Mouse (Mus musculus): ENCODE measurements around the gene Prdx6. TPM values are rescaled to one million over a fixed set of nuclear protein-coding genes. Genes with fewer than 3 reads are reported as not detected.
"Not testable (repeated sequence)": the region's sequence is repeated elsewhere in the genome, so short reads cannot be mapped to it uniquely, and the experiment has no call there.

Prdx6 gene
- polyA plus RNA-seq, 1 experiment from 2014 or later, result 490 TPM

- WGBS, result 84% methylated on average over 11 of the region's 11 CpGs
- Histone ChIP-seq H3K27ac (peak overlapping the region; percentile 26; the same call in 1 of the 2 replicates), H3K4me1 (replicated peaks) (peaks cover 36% of the 10 kb centered on the region), H3K9me3 (no peaks in the 10 kb centered on the region), H3K4me3 (peak overlapping the region; percentile 16; the same call in 1 of the 2 replicates), H3K27me3 (ENCODE audit: insufficient read depth, poor library complexity, severe bottlenecking) (peaks cover 13% of the 10 kb centered on the region), H3K36me3 (peaks cover 44% of the 10 kb centered on the region)
- no peak for DNase-seq (ENCODE audit: low spot score)
These were observed 3.1 kb downstream of the Prdx6 start for GRCm38 (mm10) chr1:161247643-161248580.

DNA sequence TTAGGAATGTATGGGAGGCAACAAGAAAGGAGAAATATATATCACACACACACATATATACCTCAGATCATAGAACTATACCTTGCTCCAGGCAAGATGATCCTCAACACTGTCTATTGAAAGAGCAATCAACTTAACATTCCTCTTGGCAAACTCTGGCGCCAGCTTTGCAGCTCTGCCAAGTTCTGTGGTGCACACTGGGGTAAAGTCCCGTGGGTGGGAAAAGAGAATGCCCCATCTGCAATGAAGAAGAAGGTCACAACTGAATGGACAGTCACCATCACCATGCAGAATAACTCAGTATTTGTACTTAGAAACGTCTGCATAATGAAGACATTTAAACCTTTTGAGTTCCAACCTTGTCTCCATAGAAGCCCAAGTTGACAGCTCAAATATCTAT is 3.8 kb downstream of the Prdx6 start:
- no peaks in the 10 kb centered on the region for H3K9me3 ChIP-seq
- H3K36me3 ChIP-seq, result peaks cover 51% of the 10 kb centered on the region
- 85% methylated on average over 3 of the region's 3 CpGs for WGBS
- peaks cover 36% of the 10 kb centered on the region for H3K4me1 ChIP-seq (replicated peaks)
- DNase-seq (ENCODE audit: low spot score), result no peak
- H3K4me3 ChIP-seq, result no peak overlapping the region
- H3K27me3 ChIP-seq (ENCODE audit: insufficient read depth, poor library complexity, severe bottlenecking), result peaks cover 6% of the 10 kb centered on the region
- H3K27ac ChIP-seq, result no peak overlapping the region

- Histone ChIP-seq H3K4me3 (no peak overlapping the region), H3K4me1 (replicated peaks) (no peaks in the 10 kb centered on the region), H3K27me3 (ENCODE audit: insufficient read depth, poor library complexity, severe bottlenecking) (no peaks in the 10 kb centered on the region), H3K27ac (no peak overlapping the region), H3K36me3 (peaks cover 82% of the 10 kb centered on the region), H3K9me3 (no peaks in the 10 kb centered on the region)
- 96% methylated on average over 4 of the region's 4 CpGs for WGBS
- no peak for DNase-seq (ENCODE audit: low spot score)
These were observed 13.3 kb downstream of the Prdx6 start for GRCm38 (mm10) chr1:161237750-161238149.

DNA sequence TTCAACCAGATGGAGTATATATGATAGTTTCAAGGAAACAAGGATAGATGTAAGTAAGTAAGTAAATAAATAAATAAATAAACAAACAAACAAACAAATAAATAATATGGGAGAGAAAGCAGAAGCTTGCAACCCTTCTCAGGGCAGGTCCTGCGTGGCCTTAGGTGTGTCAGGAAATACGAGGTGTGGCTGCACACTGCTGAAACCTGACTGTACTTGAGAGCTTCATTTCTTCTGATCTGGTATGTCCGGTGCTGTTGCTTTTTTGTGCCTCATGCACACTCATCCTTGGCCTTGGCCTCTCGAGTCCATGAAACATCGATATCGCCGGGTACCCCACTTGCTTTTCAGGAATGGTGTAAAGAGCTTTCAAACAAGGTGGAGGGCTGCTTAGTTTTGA is 13.7 kb downstream of the Prdx6 start:
- peaks cover 78% of the 10 kb centered on the region for H3K36me3 ChIP-seq
- DNase-seq (ENCODE audit: low spot score), result no peak
- H3K4me1 ChIP-seq (replicated peaks), result no peaks in the 10 kb centered on the region
- H3K27me3 ChIP-seq (ENCODE audit: insufficient read depth, poor library complexity, severe bottlenecking), result no peaks in the 10 kb centered on the region
- H3K4me3 ChIP-seq, result no peak overlapping the region
- H3K27ac ChIP-seq, result no peak overlapping the region
- H3K9me3 ChIP-seq, result no peaks in the 10 kb centered on the region
- 92% methylated on average over 7 of the region's 7 CpGs for WGBS

DNA sequence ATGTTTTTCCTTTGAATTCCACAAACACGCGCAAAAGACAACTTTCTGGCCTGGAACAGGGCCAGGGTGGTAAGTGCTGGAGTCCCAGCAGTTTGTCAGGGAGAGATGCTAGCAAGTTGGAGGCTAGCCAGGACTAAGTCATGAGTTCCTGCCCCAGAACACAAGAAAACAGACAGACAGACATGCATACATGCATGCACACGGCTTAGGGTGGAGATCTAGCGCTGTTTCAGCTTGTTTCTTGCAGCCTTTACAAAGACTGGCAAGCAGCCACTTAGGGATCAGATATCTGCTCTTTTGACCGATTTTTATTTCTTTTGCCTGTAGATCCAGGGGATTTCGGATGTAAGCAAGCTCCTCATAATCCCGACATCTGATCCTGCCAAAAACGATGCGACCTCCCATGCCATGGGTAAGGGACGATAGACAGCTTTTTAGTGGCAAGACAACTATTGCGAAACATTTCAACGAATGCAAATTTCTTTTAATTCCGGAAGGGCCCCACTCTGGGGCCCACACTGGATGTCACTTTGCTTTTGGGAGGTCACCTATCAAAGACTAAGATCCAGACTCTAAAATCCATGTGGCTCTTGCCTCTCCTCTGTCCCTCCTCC is 17.7 kb downstream of the Prdx6 start:
- Histone ChIP-seq H3K36me3 (peaks cover 38% of the 10 kb centered on the region), H3K4me1 (replicated peaks) (no peaks in the 10 kb centered on the region), H3K9me3 (no peaks in the 10 kb centered on the region), H3K27me3 (ENCODE audit: insufficient read depth, poor library complexity, severe bottlenecking) (no peaks in the 10 kb centered on the region), H3K27ac (no peak overlapping the region), H3K4me3 (no peak overlapping the region)
- WGBS, result 90% methylated on average over 13 of the region's 13 CpGs
- DNase-seq (ENCODE audit: low spot score), result no peak

- Histone ChIP-seq H3K4me3 (no peak overlapping the region), H3K4me1 (replicated peaks) (no peaks in the 10 kb centered on the region), H3K36me3 (peaks cover 26% of the 10 kb centered on the region), H3K27me3 (ENCODE audit: insufficient read depth, poor library complexity, severe bottlenecking) (no peaks in the 10 kb centered on the region), H3K9me3 (no peaks in the 10 kb centered on the region), H3K27ac (no peak overlapping the region)
- WGBS, result 91% methylated on average over 5 of the region's 5 CpGs
- no peak for DNase-seq (ENCODE audit: low spot score)
These were observed 18.8 kb downstream of the Prdx6 start for GRCm38 (mm10) chr1:161232181-161232580.

DNA sequence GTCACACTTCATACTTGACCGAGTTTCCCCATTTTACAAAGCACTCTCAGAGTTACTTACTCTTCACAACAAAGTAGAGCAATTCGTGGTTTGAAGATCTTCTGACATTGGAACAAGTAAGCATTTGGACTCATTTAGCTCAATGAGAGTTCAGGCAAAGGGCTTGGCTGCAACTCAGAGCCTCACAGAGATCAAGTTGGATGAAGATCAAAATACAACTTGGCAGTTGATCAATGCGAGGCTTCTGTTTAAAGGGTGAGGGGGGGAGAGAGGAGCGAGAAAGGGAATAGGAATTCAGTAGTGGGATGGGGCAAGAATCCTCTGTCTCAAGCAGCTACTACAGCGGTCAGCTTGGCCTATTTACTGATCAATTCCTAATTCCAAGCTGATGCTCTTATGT is 26.2 kb downstream of the Prdx6 start:
- 52% methylated on average over 5 of the region's 5 CpGs for WGBS
- H3K36me3 ChIP-seq, result no peaks in the 10 kb centered on the region
- no peak overlapping the region for H3K4me3 ChIP-seq
- H3K27ac ChIP-seq, result no peak overlapping the region
- 0 out of 2 replicates have a peak, but pooled peaks cover 3% of the 10 kb centered on the region for H3K4me1 ChIP-seq (replicated peaks)
- no peaks in the 10 kb centered on the region for H3K27me3 ChIP-seq (ENCODE audit: insufficient read depth, poor library complexity, severe bottlenecking)
- DNase-seq (ENCODE audit: low spot score), result no peak
- no peaks in the 10 kb centered on the region for H3K9me3 ChIP-seq

DNA sequence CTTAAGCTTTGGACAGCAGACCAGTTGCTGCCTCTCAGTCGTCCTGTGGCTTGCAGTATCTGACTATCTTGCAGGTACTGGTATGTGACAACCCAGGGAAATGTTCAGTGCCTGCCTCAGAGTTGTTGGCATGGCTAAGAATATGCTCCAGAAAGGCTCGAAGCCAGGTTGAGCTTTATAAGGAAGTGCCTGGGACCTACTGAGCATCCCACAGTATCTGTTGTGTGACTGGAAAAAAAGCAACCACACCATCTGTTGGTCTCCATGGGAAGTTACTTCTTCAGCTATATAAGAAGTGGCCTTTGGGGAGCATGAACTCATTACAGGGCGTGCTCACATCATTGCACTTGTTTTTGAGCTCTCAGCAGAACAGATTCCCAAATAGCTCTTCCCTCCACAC is 31.2 kb downstream of the Prdx6 start:
- DNase-seq (ENCODE audit: low spot score), result no peak
- no peaks in the 10 kb centered on the region for H3K27me3 ChIP-seq (ENCODE audit: insufficient read depth, poor library complexity, severe bottlenecking)
- no peak overlapping the region for H3K4me3 ChIP-seq
- no peaks in the 10 kb centered on the region for H3K36me3 ChIP-seq
- no peaks in the 10 kb centered on the region for H3K9me3 ChIP-seq
- 0 out of 2 replicates have a peak, but pooled peaks cover under 1% of the 10 kb centered on the region for H3K4me1 ChIP-seq (replicated peaks)
- WGBS, result 76% methylated on average over 3 of the region's 3 CpGs
- H3K27ac ChIP-seq, result no peak overlapping the region

- H3K4me3 ChIP-seq, result no peak overlapping the region
- no peaks in the 10 kb centered on the region for H3K27me3 ChIP-seq (ENCODE audit: insufficient read depth, poor library complexity, severe bottlenecking)
- 33% methylated on average over 4 of the region's 4 CpGs for WGBS
- H3K4me1 ChIP-seq (replicated peaks), result no peaks in the 10 kb centered on the region
- no peaks in the 10 kb centered on the region for H3K9me3 ChIP-seq
- H3K36me3 ChIP-seq, result no peaks in the 10 kb centered on the region
- no peak overlapping the region for H3K27ac ChIP-seq
- no peak for DNase-seq (ENCODE audit: low spot score)
These were observed 36.6 kb downstream of the Prdx6 start for GRCm38 (mm10) chr1:161214465-161214864.

- H3K27me3 ChIP-seq (ENCODE audit: insufficient read depth, poor library complexity, severe bottlenecking), result no peaks in the 10 kb centered on the region
- DNase-seq (ENCODE audit: low spot score), result no peak
- H3K27ac ChIP-seq, result no peak overlapping the region
- H3K4me1 ChIP-seq (replicated peaks), result peaks cover 4% of the 10 kb centered on the region
- H3K4me3 ChIP-seq, result no peak overlapping the region
- 76% methylated on average over 5 of the region's 5 CpGs for WGBS
- H3K36me3 ChIP-seq, result no peaks in the 10 kb centered on the region
- H3K9me3 ChIP-seq, result no peaks in the 10 kb centered on the region
These were observed 51.2 kb downstream of the Prdx6 start for GRCm38 (mm10) chr1:161199856-161200255.

- WGBS, result 60% methylated on average over 11 of the region's 11 CpGs
- H3K36me3 ChIP-seq; DNase-seq (ENCODE audit: low spot score); H3K9me3 ChIP-seq; H3K27me3 ChIP-seq (ENCODE audit: insufficient read depth, poor library complexity, severe bottlenecking); H3K4me1 ChIP-seq (replicated peaks): not testable (repeated sequence)
- peak overlapping the region; percentile 58 for H3K4me3 ChIP-seq
- H3K27ac ChIP-seq, result peak overlapping the region; percentile 82; the same call in 1 of the 2 replicates
These were observed 54.7 kb downstream of the Prdx6 start for GRCm38 (mm10) chr1:161196364-161196763.

DNA sequence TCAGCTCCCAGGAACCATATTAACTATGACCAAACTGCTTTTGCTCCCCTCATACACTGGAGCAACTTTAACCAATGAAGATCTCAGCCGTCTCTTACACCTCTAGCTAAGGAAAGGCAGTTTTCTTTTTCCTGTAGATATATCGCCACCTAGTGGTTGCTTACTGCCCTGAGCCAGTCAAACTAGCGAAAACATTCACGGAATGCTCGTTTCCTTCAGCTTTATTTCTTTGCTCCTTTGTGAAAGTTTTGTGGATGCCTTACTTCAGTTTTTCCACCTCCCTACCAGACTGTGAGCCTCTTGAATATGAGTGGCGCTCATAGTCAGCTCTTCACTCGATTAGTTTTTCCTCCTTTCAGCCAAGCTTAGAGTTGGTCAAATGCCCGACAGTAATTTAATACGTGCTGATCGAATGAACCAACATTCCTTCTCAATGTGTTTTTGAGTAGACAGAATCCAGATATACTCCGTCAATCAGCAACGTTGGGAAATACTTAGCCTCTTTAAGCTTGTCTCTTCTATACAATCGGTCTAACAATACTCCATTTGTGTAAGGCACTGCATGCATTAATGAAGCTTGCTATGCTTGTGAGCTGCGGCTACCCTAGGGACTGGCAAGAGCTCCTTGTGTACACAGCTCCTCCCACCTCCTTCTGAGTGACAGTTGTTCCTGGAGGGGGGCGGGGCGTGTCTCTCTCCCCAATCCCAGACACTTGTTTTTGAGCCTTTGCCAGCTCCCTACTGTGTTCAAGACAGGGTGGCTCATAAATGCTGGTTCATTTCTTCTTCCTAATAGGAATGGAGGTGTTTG is 55.3 kb downstream of the Prdx6 start:
- Histone ChIP-seq H3K36me3 (no peaks in the 10 kb centered on the region), H3K9me3 (no peaks in the 10 kb centered on the region), H3K27me3 (ENCODE audit: insufficient read depth, poor library complexity, severe bottlenecking) (no peaks in the 10 kb centered on the region), H3K4me3 (peak overlapping the region; percentile 58), H3K27ac (peak overlapping the region; percentile 82), H3K4me1 (replicated peaks) (peaks cover 4% of the 10 kb centered on the region)
- WGBS, result 0% methylated on average over 16 of the region's 16 CpGs
- DNase-seq (ENCODE audit: low spot score), result peak; percentile 81
